Mouse (Mus musculus) limb, embryonic 10.5 days (tissue): ENCODE results near the gene Arpc1a. TPM values are rescaled to one million over a fixed set of nuclear protein-coding genes. Genes with fewer than 3 reads are reported as not detected.
"Not testable (repeated sequence)": the region's sequence is repeated elsewhere in the genome, so short reads cannot be mapped to it uniquely, and the experiment has no call there.

ENCODE experiments used
- DNase-seq: peaks from one replicate; pipeline ENCODE4 v3.0.0-alpha.2; 2017; ENCODE audit warnings: low spot score
- H3K27ac ChIP-seq: fragments of 300-500 bp; sonication (generic); 2 replicates; pipeline ENCODE4 v1.5.1; 2016; ENCODE audit warnings: mild to moderate bottlenecking
- H3K27me3 ChIP-seq: fragments of 300-500 bp; sonication (generic); 2 replicates; pipeline ENCODE4 v1.6.1; 2016; ENCODE audit warnings: low read depth, mild to moderate bottlenecking; ENCODE audit not compliant: poor library complexity, severe bottlenecking
- H3K36me3 ChIP-seq: fragments of 300-500 bp; sonication (generic); 2 replicates; pipeline ENCODE4 v1.6.1; 2016; ENCODE audit warnings: mild to moderate bottlenecking, moderate library complexity
- H3K4me1 ChIP-seq: fragments of 300-500 bp; sonication (generic); 2 replicates; pipeline ENCODE4 v1.6.1; 2016
- H3K4me3 ChIP-seq: fragments of 300-500 bp; sonication (generic); 2 replicates; pipeline ENCODE4 v1.5.1; 2016; ENCODE audit warnings: mild to moderate bottlenecking, moderate library complexity
- H3K9me3 ChIP-seq: fragments of 300-500 bp; sonication (generic); replicated peaks from 2 replicates; pipeline ENCODE4 v1.6.1; 2016; ENCODE audit warnings: mild to moderate bottlenecking
- WGBS: fragments of 180-500 bp; shearing (Covaris S2); methylation state at CpG from one replicate; pipeline ENCODE4 v1.1.7; 2016; 5-methylcytosine and 5-hydroxymethylcytosine counted together
- polyA plus RNA-seq: library from polyadenylated mRNA; unstranded; fragments of >200 nt; fragmentation: Nextera tagmentation; extraction: Ambion mirVana; gene quantifications from 2 replicates; pipeline ENCODE4 v1.2.1, GENCODE M21; 2016

Arpc1a gene
- polyA plus RNA-seq, 1 experiment from 2014 or later: 125 TPM

DNA sequence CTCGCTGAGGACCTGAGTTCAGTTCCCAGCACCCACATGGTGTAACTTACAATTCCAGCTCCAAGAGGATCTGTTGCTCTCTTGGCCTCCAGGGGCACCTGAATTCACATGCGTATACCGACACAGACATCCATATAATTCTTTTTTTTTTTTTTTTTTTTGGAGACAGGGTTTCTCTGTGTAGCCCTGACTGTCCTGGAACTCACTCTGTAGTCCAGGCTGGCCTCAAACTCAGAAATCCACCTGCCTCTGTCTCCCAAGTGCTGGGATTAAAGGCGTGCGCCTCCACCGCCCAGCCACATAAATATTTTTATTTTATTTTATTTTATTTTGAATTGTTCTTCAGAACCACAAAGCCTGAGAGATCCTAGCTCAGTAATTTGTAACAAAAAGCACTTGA is 429 bp upstream of the Arpc1a start:
- DNase-seq, H3K9me3 ChIP-seq, H3K27me3 ChIP-seq: not testable (repeated sequence)
- Histone ChIP-seq H3K36me3 (peaks cover 24% of the 10 kb centered on the region), H3K4me3 (peak overlapping the region; percentile 85), H3K27ac (peak overlapping the region; percentile 87), H3K4me1 (peaks cover 12% of the 10 kb centered on the region)
- WGBS: 56% methylated on average over 6 of the region's 6 CpGs

DNA sequence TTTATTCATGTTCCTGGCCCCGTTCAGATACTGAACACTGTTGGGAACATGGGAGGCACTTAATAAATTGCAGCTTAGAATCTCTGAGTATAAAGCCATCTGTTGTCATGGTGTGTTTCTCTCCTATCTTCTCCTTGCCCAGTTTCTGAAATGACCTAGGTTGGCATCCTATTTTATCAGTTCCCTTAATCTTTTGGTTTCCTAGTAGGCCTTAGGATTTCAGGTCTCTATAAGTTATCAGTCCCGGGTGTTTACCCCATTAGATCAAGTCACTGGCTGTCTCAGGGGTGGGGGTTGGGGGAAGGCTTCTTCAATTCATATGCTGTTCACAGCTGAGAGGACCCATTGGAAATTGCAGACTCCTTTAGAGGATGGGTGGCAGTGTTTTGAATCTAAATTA is 1.2 kb downstream of the Arpc1a start:
- H3K4me3 ChIP-seq: peak overlapping the region; percentile 85
- H3K27ac ChIP-seq: no peak overlapping the region
- H3K36me3 ChIP-seq: peaks cover 34% of the 10 kb centered on the region
- H3K27me3 ChIP-seq: no peaks in the 10 kb centered on the region
- no peaks in the 10 kb centered on the region for H3K9me3 ChIP-seq
- H3K4me1 ChIP-seq: peaks cover 12% of the 10 kb centered on the region
- 84% methylated on average over 2 of the region's 2 CpGs for WGBS
- no peak for DNase-seq

DNA sequence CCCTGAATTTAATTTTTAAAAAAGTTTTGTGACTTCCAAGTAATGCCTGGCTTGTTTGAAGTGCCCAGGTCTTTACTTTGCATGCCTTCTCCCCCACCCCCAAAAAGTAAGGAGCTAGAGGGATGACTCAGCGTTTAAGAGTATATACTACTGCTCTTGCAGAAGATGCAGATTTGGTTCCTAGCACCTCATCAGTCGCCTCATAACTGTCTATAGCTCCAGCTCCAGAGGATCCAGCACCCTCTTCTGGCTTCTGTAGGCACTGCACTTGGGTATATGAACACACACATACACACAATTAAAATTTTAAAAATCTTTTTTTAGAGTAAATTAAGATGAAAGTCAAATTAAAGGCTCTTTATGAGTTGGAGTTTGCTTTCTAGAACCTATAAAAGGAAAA is 4.6 kb downstream of the Arpc1a start:
- H3K27ac ChIP-seq: no peak overlapping the region
- peaks cover 62% of the 10 kb centered on the region for H3K36me3 ChIP-seq
- H3K4me3 ChIP-seq: no peak overlapping the region
- 93% methylated on average over 2 of the region's 2 CpGs for WGBS
- no peaks in the 10 kb centered on the region for H3K9me3 ChIP-seq
- no peaks in the 10 kb centered on the region for H3K27me3 ChIP-seq
- H3K4me1 ChIP-seq: peaks cover 12% of the 10 kb centered on the region
- DNase-seq: no peak

DNA sequence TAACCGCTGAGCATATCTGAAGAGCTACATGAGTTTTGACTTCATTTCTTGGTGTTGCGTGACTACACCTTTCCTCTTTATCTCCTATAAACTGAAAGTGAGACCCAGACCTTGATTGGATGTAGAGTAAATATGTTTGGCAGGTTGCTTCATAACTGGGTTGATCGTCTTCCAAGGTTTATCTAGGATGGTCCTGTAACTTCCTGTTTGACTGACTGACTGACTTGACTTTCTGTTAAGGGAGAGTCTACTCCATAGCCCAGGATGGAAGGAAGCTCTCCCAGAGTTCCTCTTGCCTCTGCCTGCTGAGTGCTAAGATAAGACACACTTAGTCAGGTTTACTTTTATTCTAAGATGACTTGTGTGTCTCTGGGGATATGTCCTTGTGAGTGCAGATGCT is 6.2 kb downstream of the Arpc1a start:
- WGBS: 94% methylated on average over 3 of the region's 3 CpGs
- Histone ChIP-seq H3K4me1 (peaks cover 2% of the 10 kb centered on the region), H3K4me3 (no peak overlapping the region), H3K9me3 (no peaks in the 10 kb centered on the region), H3K27ac (no peak overlapping the region), H3K27me3 (no peaks in the 10 kb centered on the region), H3K36me3 (peaks cover 79% of the 10 kb centered on the region)
- no peak for DNase-seq

DNA sequence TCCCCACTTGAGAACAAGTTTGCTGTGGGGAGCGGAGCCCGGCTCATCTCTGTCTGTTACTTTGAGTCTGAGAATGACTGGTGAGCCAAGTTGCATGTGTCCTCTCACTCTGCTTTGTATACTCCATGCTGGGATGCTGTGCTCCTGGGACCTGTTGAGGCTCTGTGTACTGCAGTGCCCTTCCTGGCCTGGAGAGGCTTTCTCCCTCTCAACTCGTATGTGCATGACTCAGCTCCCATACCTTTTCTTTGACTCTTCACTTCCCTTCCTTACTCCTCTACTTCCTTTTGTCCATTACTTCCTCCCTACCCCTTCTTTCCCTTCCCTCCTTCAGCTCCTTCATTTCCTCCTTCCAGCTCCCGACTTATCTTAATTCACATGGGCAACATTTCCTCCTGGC is 12.6 kb downstream of the Arpc1a start:
- WGBS: 94% methylated on average over 4 of the region's 4 CpGs
- peaks cover 97% of the 10 kb centered on the region for H3K36me3 ChIP-seq

DNA sequence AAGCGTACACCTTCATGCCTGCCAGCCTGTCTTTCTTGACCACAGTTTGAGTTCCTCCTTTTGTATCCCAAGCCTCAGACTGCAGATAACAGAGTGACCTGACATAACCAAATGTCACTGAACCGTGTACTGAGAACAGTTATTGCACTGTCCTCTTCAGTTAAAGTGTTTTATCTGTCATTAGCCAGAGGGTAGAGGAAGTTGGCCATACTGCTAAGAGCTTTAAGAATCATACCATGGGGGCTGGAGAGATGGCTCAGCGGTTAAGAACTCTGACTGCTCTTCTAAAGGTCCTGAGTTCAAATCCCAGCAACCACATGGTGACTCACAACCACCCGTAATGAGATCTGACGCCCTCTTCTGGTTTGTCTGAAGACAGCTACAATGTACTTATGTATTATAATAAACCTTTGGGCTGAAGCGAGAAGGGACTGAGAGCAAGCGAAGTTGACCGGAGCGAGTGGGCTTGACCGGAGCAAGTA is 14.8 kb downstream of the Arpc1a start:
- Histone ChIP-seq H3K4me3 (no peak overlapping the region), H3K27ac (no peak overlapping the region), H3K27me3 (no peaks in the 10 kb centered on the region), H3K9me3 (no peaks in the 10 kb centered on the region), H3K4me1 (no peaks in the 10 kb centered on the region), H3K36me3 (peaks cover 99% of the 10 kb centered on the region)
- DNase-seq: no peak
- 95% methylated on average over 10 of the region's 10 CpGs for WGBS

More for the DNA sequence above, 12.6 kb downstream of the Arpc1a start:
- Histone ChIP-seq H3K27ac (no peak overlapping the region), H3K27me3 (no peaks in the 10 kb centered on the region), H3K4me1 (no peaks in the 10 kb centered on the region), H3K4me3 (no peak overlapping the region), H3K9me3 (no peaks in the 10 kb centered on the region)
- no peak for DNase-seq

DNA sequence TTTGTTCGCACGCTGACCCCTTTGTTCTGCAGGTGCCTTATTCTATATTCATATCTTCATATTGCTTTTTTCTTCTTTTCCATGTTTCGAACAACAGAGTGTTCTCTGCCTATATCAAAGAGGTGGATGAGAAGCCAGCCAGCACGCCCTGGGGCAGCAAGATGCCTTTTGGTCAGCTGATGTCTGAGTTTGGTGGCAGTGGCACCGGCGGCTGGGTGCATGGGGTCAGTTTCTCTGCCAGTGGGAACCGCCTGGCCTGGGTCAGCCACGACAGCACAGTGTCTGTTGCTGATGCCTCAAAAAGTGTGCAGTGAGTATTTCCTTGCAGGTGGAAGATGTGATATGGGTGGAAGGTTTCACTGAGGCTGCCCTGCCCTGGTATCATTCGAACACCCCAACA is 17.3 kb downstream of the Arpc1a start:
- H3K27ac ChIP-seq: no peak overlapping the region
- H3K36me3 ChIP-seq: peaks cover 99% of the 10 kb centered on the region

DNA sequence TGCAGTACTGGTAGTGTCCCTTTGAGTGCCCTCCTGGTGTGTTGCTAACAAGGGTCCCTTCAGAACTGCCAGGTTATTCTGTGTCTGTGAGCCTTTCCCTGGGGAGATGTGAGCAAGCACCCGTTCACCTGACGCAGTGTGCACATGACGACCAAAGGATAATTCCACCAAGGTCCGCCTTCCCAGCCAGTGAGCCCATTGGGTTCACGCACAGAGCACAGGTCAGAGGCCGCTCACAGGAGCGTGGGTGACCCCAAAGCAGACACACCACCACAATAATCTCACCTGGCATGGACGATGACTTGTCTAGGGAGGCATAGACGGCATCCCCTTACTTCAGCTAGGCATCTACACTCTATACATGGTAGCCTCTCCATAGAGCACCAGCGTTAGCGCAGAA is 17.8 kb downstream of the Arpc1a start:
- H3K27me3 ChIP-seq, H3K27ac ChIP-seq, H3K4me3 ChIP-seq, H3K4me1 ChIP-seq, DNase-seq, H3K9me3 ChIP-seq: not testable (repeated sequence)
- 96% methylated on average over 11 of the region's 11 CpGs for WGBS
- H3K36me3 ChIP-seq: peaks cover 99% of the 10 kb centered on the region

More for the DNA sequence above, 17.3 kb downstream of the Arpc1a start:
- Histone ChIP-seq H3K27me3 (no peaks in the 10 kb centered on the region), H3K4me1 (no peaks in the 10 kb centered on the region), H3K9me3 (no peaks in the 10 kb centered on the region), H3K4me3 (no peak overlapping the region)
- WGBS: 95% methylated on average over 9 of the region's 9 CpGs
- no peak for DNase-seq

DNA sequence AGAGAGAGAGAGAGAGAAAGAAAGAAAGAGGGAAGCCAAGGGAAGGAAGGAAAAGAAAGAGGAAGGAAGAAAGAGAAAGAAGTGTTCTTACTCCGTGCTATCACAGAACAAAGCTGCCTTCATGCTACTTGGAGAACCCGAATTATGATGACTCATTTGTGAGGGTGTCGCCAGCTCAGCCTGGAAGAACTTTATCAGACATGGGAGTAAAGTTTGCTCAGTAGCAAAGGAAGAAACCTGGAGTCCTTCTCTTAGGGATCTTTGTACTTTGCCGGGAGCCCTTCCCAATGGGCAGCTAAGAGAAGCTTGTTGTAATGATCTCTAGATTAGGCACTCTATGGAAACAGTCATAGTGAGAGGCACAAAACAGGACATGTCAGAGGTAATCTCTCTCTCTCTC is 19.1 kb downstream of the Arpc1a start:
- Histone ChIP-seq H3K36me3 (peaks cover 99% of the 10 kb centered on the region), H3K27me3 (no peaks in the 10 kb centered on the region), H3K9me3 (no peaks in the 10 kb centered on the region), H3K4me1 (no peaks in the 10 kb centered on the region), H3K27ac (no peak overlapping the region), H3K4me3 (no peak overlapping the region)
- 90% methylated on average over 4 of the region's 4 CpGs for WGBS
- DNase-seq: no peak

DNA sequence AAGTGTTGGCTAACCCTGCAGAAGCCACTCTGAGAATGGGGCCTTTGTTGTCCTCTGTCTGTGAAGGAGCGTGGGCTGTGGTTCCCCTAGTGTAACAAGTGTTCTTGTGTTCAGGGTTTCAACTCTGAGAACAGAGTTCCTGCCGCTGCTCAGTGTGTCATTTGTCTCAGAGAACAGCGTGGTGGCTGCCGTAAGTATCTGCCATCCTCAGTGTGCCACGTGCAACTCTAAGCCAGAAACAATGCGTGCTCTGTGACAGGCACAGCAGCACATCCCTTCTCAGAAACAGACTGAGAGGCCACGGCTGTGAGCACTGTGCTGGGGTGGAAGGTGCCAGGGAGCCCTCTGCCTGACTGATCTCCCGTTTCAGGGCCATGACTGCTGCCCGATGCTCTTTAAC is 20.7 kb downstream of the Arpc1a start:
- whole genome bisulfite sequencing: 92% methylated on average over 9 of the region's 9 CpGs
- Histone ChIP-seq H3K27me3 (no peaks in the 10 kb centered on the region), H3K4me1 (no peaks in the 10 kb centered on the region), H3K9me3 (no peaks in the 10 kb centered on the region), H3K4me3 (no peak overlapping the region), H3K36me3 (peaks cover 100% of the 10 kb centered on the region), H3K27ac (no peak overlapping the region)
- DNase-seq: no peak

DNA sequence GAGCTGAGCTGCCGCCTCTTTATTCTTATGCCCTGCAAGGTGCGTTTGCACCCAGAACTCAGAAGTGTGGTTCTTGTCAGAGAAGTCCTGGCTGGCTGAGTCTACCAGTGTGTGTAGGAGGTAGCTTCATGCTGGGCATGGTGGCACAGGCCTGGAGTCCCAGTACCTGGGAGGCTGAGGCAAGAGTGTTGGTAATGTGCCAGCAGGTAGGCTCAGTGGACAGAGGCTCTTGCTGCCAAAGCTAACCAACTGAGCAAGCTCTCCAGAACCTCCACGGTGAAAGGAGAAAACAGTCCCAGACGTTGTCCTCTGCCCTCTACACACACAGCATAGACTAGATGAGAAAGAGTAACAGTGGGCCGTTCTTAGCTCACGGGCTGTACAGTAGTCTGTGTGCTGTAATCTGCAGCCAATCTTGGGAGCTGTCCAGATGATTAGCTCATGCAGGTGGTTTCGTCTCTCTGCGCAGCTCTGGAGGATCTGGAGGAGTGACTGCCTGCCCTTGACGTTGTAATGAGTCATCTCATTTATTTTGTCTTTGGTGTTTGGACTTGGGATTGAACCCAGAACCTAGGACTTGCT is 22.2 kb downstream of the Arpc1a start:
- Histone ChIP-seq H3K27ac (no peak overlapping the region), H3K27me3 (no peaks in the 10 kb centered on the region), H3K36me3 (peaks cover 100% of the 10 kb centered on the region), H3K4me1 (no peaks in the 10 kb centered on the region), H3K9me3 (no peaks in the 10 kb centered on the region), H3K4me3 (no peak overlapping the region)
- 96% methylated on average over 9 of the region's 9 CpGs for WGBS
- DNase-seq: no peak

DNA sequence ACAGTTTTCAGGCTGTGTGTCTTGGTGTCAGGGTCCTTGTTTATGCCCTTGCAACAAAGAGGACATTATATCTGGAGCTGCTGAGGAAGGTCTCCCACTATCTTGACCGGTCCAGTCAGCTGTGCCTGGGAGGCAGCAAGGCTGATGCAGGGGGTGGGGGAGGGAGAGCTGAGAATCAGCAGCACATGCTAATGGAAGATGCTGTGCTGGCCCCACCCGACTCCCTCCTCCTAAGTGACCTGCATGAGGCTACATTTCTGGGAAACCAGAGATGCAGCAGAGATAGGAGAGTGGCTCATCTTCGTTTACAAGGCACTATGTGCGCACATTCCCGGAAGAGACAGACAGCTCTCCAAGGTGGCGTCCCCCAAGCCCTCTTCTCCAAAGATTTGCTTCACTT is 26.8 kb downstream of the Arpc1a start:
- H3K27me3 ChIP-seq: peaks cover 8% of the 10 kb centered on the region; the same call in 1 of the 2 replicates
- peaks cover 15% of the 10 kb centered on the region for H3K4me1 ChIP-seq
- H3K4me3 ChIP-seq: no peak overlapping the region
- H3K36me3 ChIP-seq: peaks cover 58% of the 10 kb centered on the region
- WGBS: 89% methylated on average over 6 of the region's 6 CpGs
- H3K27ac ChIP-seq: no peak overlapping the region
- no peaks in the 10 kb centered on the region for H3K9me3 ChIP-seq
- no peak for DNase-seq

DNA sequence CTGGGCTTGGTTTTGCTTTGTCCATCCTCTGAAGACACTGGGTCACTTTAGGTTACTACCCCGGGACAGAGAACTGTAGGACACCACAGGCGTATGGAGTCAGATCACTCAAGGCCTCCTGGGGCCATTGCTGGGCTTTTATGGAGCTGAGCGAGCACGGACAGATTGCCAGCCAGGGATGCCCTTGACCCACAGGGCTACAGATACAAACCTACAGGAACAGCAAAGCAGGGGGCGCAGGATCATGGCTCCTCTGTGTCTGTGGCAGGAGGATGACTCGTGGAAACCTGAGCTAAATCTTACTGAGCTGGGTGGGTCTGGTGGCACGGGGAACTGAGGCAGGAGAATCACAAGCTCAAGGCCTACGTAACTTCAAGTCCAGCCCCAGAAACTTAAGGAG is 28.9 kb downstream of the Arpc1a start:
- WGBS: 77% methylated on average over 8 of the region's 8 CpGs
- H3K36me3 ChIP-seq: peaks cover 36% of the 10 kb centered on the region
- H3K4me1 ChIP-seq: peaks cover 27% of the 10 kb centered on the region
- no peak for DNase-seq
- no peak overlapping the region for H3K27ac ChIP-seq
- no peaks in the 10 kb centered on the region for H3K9me3 ChIP-seq
- peaks cover 8% of the 10 kb centered on the region; the same call in 1 of the 2 replicates for H3K27me3 ChIP-seq
- no peak overlapping the region for H3K4me3 ChIP-seq

DNA sequence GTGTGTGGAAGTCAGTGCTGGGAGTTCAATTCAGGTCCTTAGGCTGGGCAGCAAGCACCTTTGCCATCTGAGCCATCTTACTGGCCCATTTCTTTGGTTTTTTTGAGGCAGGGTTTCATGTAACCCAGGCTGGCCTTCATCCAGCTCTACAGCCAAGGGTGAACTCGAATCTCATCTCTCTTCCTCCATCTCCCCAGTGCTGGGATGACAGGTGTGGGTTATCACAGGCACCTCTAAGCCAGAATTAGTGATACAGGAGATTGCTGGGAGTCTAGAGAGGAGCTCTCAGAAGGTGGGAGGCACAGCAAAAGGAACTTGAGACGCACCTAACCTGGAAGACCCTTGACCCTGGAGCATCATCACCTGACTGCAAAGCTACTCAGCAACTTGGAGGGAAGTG is 29.8 kb downstream of the Arpc1a start:
- 42% methylated on average over 2 of the region's 2 CpGs for WGBS
- Histone ChIP-seq H3K36me3 (peaks cover 28% of the 10 kb centered on the region), H3K4me3 (peak overlapping the region; percentile 71), H3K9me3 (no peaks in the 10 kb centered on the region), H3K27ac (peak overlapping the region; percentile 80; the same call in 1 of the 2 replicates), H3K27me3 (peaks cover 8% of the 10 kb centered on the region; the same call in 1 of the 2 replicates), H3K4me1 (peaks cover 27% of the 10 kb centered on the region)
- no peak for DNase-seq
